8 mouse cellular contexts compared by ENCODE assay signal in the genomic region with DNA sequence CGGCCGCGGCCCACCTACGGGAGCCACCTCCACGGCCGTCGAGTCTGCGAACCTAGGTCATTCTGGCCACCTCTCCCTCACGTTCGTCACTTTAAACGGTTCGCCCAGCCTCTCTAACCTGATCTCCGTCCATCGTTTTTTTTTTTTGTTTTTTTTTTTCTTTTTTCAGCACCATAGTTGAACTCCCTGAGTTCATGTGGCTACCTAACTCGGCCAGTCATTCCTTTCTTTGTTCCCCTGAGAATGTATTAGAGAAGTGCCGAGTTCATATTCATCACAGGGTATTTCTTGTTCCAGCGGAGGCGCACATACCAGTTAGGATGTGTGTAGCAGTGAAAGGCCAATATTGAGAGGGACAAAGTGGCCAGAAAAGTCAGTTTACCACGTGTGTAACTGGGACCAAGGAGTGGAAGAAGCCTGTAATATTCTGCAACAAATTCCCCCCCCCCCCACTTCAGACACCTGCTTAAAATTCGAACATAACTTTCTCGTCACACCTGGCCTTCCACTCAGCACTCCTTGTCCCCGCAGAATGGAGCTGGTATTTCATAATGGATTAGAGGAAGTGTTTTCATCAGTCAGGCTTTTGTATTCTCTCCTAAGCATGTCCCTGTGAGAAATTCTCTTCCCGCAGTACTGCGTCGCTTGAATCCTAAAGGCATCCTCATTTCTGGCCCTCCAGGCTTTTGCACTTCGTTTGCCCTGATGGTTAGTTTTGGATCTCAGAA. TPM values are rescaled to one million over a fixed set of nuclear protein-coding genes. Genes with fewer than 3 reads are reported as not detected.
DNase-seq lines count a peak whose midpoint lies in the region; ATAC-seq and TF ChIP-seq lines count a peak whose summit lies in the region.

No protein-coding gene starts in this region.

- 0 out of 2 replicates have a peak, but pooled peaks have one; percentile 10 for ATAC-seq in heart, embryonic 16.5 days (replicated peaks; ENCODE audit: extremely low read depth, insufficient read depth, low FRiP score)
- ATAC-seq in hindbrain, embryonic 16.5 days: no peak
- ATAC-seq in midbrain, embryonic 11.5 days (ENCODE audit: low FRiP score): no peak

- WGBS in heart, embryonic 16.5 days: 12% methylated on average over 26 of the region's 26 CpGs
- 17% methylated on average over 26 of the region's 26 CpGs for WGBS in bone marrow, adult 2 months
- 11% methylated on average over 26 of the region's 26 CpGs for WGBS in hindbrain, embryonic 16.5 days
- 17% methylated on average over 26 of the region's 26 CpGs for WGBS in midbrain, embryonic 11.5 days

- TF ChIP-seq POLR2A in bone marrow, adult 2 months (IDR thresholded peaks at IDR 0.05; ENCODE audit: borderline replicate concordance, control insufficient read depth, low read depth, low read length): 0 out of 2 replicates have a peak, but pooled peaks have one; percentile 2

- peak overlapping the region; percentile 94 for H3K4me3 ChIP-seq in heart, embryonic 16.5 days (ENCODE audit: low read length)
- peak overlapping the region; percentile 97 for H3K4me3 ChIP-seq in bone marrow, adult 2 months (replicated peaks; ENCODE audit: control insufficient read depth, low read depth, low read length)
- peak overlapping the region; percentile 86 for H3K4me3 ChIP-seq in hindbrain, embryonic 16.5 days (ENCODE audit: low read length)
- peak overlapping the region; percentile 80 for H3K4me3 ChIP-seq in midbrain, embryonic 11.5 days (ENCODE audit: low read depth, low read length)

- no peak for DNase-seq in heart, adult 18-20 months
- DNase-seq in midbrain, embryonic 11.5 days (ENCODE audit: low spot score, missing footprints): no peak
- no peak for DNase-seq in urinary bladder, adult 18-20 months (ENCODE audit: low spot score in 2 of 2)
- no peak for DNase-seq in urinary bladder, postnatal 36 days (ENCODE audit: low spot score in 2 of 2)
- DNase-seq in thymus, postnatal 4 days: no peak

- H3K4me2 ChIP-seq in heart, embryonic 16.5 days (ENCODE audit: low read depth, low read length): peak overlapping the region; percentile 78
- peak overlapping the region; percentile 75 for H3K4me2 ChIP-seq in hindbrain, embryonic 16.5 days (ENCODE audit: low read length)
- peak overlapping the region; percentile 54 for H3K4me2 ChIP-seq in midbrain, embryonic 11.5 days

- H3K4me1 ChIP-seq in heart, embryonic 16.5 days (ENCODE audit: control insufficient read depth, insufficient read depth, low read length): peaks cover 35% of the 10 kb centered on the region
- H3K4me1 ChIP-seq in bone marrow, adult 2 months (ENCODE audit: control insufficient read depth, insufficient read depth, low read length): peaks cover 4% of the 10 kb centered on the region; the same call in 1 of the 2 replicates
- H3K4me1 ChIP-seq in hindbrain, embryonic 16.5 days (ENCODE audit: control insufficient read depth, insufficient read depth, low read depth, low read length): peaks cover 24% of the 10 kb centered on the region
- H3K4me1 ChIP-seq in midbrain, embryonic 11.5 days (ENCODE audit: control insufficient read depth, insufficient read depth, low read length): peaks cover 18% of the 10 kb centered on the region

- H3K36me3 ChIP-seq in heart, embryonic 16.5 days (ENCODE audit: control insufficient read depth, insufficient read depth): peaks cover 17% of the 10 kb centered on the region
- peaks cover 12% of the 10 kb centered on the region for H3K36me3 ChIP-seq in hindbrain, embryonic 16.5 days (ENCODE audit: control insufficient read depth, insufficient read depth, low read length)
- peaks cover 14% of the 10 kb centered on the region for H3K36me3 ChIP-seq in midbrain, embryonic 11.5 days (ENCODE audit: control insufficient read depth, insufficient read depth, low read length)

- H3K27me3 ChIP-seq in heart, embryonic 16.5 days (ENCODE audit: control insufficient read depth, insufficient read depth, low read length): no peaks in the 10 kb centered on the region
- no peaks in the 10 kb centered on the region for H3K27me3 ChIP-seq in hindbrain, embryonic 16.5 days (replicated peaks; ENCODE audit: control insufficient read depth, insufficient read depth, low read length)
- no peaks in the 10 kb centered on the region for H3K27me3 ChIP-seq in midbrain, embryonic 11.5 days (ENCODE audit: control insufficient read depth, insufficient read depth, low read length)

- peak overlapping the region; percentile 98 for H3K9ac ChIP-seq in heart, embryonic 16.5 days (ENCODE audit: low read length)
- H3K9ac ChIP-seq in hindbrain, embryonic 16.5 days (ENCODE audit: low read depth, low read length): peak overlapping the region; percentile 96
- peak overlapping the region; percentile 88 for H3K9ac ChIP-seq in midbrain, embryonic 11.5 days (ENCODE audit: low read length)

- TF ChIP-seq CTCF in bone marrow, adult 2 months (IDR thresholded peaks at IDR 0.05; ENCODE audit: control insufficient read depth, insufficient read depth, low read length): no peak

- no peaks in the 10 kb centered on the region for H3K9me3 ChIP-seq in heart, embryonic 16.5 days (replicated peaks; ENCODE audit: control insufficient read depth, low read length)
- no peaks in the 10 kb centered on the region for H3K9me3 ChIP-seq in hindbrain, embryonic 16.5 days (ENCODE audit: control insufficient read depth, low read length)
- H3K9me3 ChIP-seq in midbrain, embryonic 11.5 days (ENCODE audit: control insufficient read depth, low read length): no peaks in the 10 kb centered on the region

- peak overlapping the region; percentile 90 for H3K27ac ChIP-seq in heart, embryonic 16.5 days (ENCODE audit: low read length)
- peak overlapping the region; percentile 95 for H3K27ac ChIP-seq in bone marrow, adult 2 months (ENCODE audit: control insufficient read depth, insufficient read depth, low read depth, low read length, poor library complexity)
- H3K27ac ChIP-seq in hindbrain, embryonic 16.5 days (ENCODE audit: low read depth, low read length): peak overlapping the region; percentile 82
- peak overlapping the region; percentile 60 for H3K27ac ChIP-seq in midbrain, embryonic 11.5 days (ENCODE audit: low read depth, low read length)

RNA-seq across cellular contexts. Expression of gene Atp6v1g1, which starts 0.8 kb away (rescaled TPM):
- polyA plus RNA-seq in heart, embryonic 16.5 days (2015; fragmentation: Nextera tagmentation; extraction: Ambion mirVana): 238 and 243 TPM in 2 replicates
- total RNA-seq in heart, adult 18-20 months (2021): 100 to 1,000 TPM; 143 to 157 TPM
- polyA plus RNA-seq in bone marrow, adult 2 months (2011; ENCODE audit: insufficient read depth, insufficient read length, low replicate concordance, missing spikeins): 79.7 and 87.6 TPM in 2 replicates
- polyA plus RNA-seq in hindbrain, embryonic 16.5 days (2015; fragmentation: Nextera tagmentation; extraction: Ambion mirVana): 389 and 410 TPM in 2 replicates
- polyA plus RNA-seq in midbrain, embryonic 11.5 days (2014; fragmentation: Nextera tagmentation; extraction: Ambion mirVana): 386 and 408 TPM in 2 replicates

RNA-seq across cellular contexts. Expression of gene Tmem268, which starts 13.2 kb away (rescaled TPM):
- polyA plus RNA-seq in heart, embryonic 16.5 days (2015; fragmentation: Nextera tagmentation; extraction: Ambion mirVana): 5.1 and 6.0 TPM in 2 replicates
- total RNA-seq in heart, adult 18-20 months (2021): 10 to 100 TPM; 13.8 to 14.5 TPM
- 5.6 and 8.5 TPM in 2 replicates for polyA plus RNA-seq in bone marrow, adult 2 months (2011; ENCODE audit: insufficient read depth, insufficient read length, low replicate concordance, missing spikeins)
- 3.8 and 5.1 TPM in 2 replicates for polyA plus RNA-seq in hindbrain, embryonic 16.5 days (2015; fragmentation: Nextera tagmentation; extraction: Ambion mirVana)
- 6.2 and 8.1 TPM in 2 replicates for polyA plus RNA-seq in midbrain, embryonic 11.5 days (2014; fragmentation: Nextera tagmentation; extraction: Ambion mirVana)

RNA-seq across cellular contexts. Expression of gene Whrn, which starts 49.6 kb away (rescaled TPM):
- 1.8 and 2.6 TPM in 2 replicates for polyA plus RNA-seq in heart, embryonic 16.5 days (2015; fragmentation: Nextera tagmentation; extraction: Ambion mirVana)
- total RNA-seq in heart, adult 18-20 months (2021): 10 to 100 TPM; 15.2 to 23.6 TPM
- 1.6 and 13.0 TPM in 2 replicates for polyA plus RNA-seq in bone marrow, adult 2 months (2011; ENCODE audit: insufficient read depth, insufficient read length, low replicate concordance, missing spikeins)
- polyA plus RNA-seq in hindbrain, embryonic 16.5 days (2015; fragmentation: Nextera tagmentation; extraction: Ambion mirVana): 5.0 and 5.4 TPM in 2 replicates
- polyA plus RNA-seq in midbrain, embryonic 11.5 days (2014; fragmentation: Nextera tagmentation; extraction: Ambion mirVana): 7.5 and 9.1 TPM in 2 replicates

RNA-seq across cellular contexts. Expression of gene Gm11213, which starts 59.7 kb away (rescaled TPM):
- not detected in 2 replicates for polyA plus RNA-seq in heart, embryonic 16.5 days (2015; fragmentation: Nextera tagmentation; extraction: Ambion mirVana)
- not detected for total RNA-seq in heart, adult 18-20 months (2021)
- not detected in 2 replicates for polyA plus RNA-seq in bone marrow, adult 2 months (2011; ENCODE audit: insufficient read depth, insufficient read length, low replicate concordance, missing spikeins)
- not detected in 2 replicates for polyA plus RNA-seq in hindbrain, embryonic 16.5 days (2015; fragmentation: Nextera tagmentation; extraction: Ambion mirVana)
- not detected in 2 replicates for polyA plus RNA-seq in midbrain, embryonic 11.5 days (2014; fragmentation: Nextera tagmentation; extraction: Ambion mirVana)
